Mouse (Mus musculus) embryonic fibroblast, embryonic 13.5 days (primary cell): ENCODE results near the gene Ppp2r5e.

Source experiments
- CTCF ChIP-seq: IDR thresholded peaks from 2 replicates; pipeline ENCODE4 v1.5.1; 2011; ENCODE audit warnings: mild to moderate bottlenecking, control low read depth, low read length, moderate library complexity, borderline replicate concordance; ENCODE audit not compliant: insufficient read depth
- POLR2A ChIP-seq: IDR thresholded peaks from 2 replicates; pipeline ENCODE4 v1.6.1; 2011; ENCODE audit warnings: low read depth, mild to moderate bottlenecking, control low read depth, low read length, moderate library complexity

DNA sequence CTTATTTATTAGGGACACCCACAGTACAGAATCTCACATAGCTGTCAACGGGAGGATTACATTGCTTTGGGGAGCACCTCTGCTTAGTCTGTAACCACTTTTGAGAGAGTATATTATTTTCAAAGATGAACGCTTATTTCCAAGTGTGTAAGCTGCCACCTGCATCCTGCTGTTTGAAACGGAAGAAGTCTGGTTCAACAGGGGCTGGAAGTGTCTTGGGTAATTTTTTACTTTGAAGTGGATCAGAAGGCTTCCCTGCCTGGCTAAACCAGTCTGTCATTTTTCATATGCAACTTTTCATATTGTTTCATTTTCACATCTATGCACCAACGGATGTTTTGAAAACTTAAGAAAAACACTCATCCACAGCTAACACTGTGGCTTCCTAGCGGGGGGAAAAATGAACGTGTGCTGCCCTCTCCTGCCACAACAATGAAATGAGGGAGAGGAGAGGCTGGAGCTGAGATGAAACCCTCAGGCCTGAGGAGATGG, 146.5 kb downstream of the Ppp2r5e start:
- TF ChIP-seq POLR2A (no peak), CTCF (peak; percentile 6; the same call in 1 of the 2 replicates)
